Mouse (Mus musculus): ENCODE results near the gene Galr2. TPM values are rescaled to one million over a fixed set of nuclear protein-coding genes. Genes with fewer than 3 reads are reported as not detected.

The Galr2 gene
- polyA plus RNA-seq, 1 experiment from 2014 or later = 0.52 TPM

DNA sequence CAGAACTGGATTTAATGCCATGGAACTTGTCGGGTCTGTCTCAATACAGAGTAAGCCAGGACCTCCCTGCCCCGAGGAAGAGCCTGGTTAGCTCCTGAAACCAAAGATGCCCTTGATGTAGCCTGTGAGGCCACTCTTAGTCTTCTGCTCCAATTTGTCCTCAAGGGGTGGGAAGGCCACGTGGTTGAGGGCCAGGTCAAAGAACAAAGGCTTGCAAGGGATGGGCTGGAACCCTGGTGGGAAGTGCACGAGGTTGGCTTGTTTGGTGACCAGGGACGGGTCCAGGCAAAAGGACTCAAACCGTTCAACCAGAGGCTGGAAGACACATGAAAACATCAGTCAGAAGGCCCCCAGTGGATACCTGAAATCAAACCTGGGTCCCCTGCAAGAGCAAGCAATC, 35.1 kb upstream of the Galr2 start:
- H3K36me3 ChIP-seq (replicated peaks; ENCODE audit: control insufficient read depth, insufficient read depth, low read depth, low read length) = peaks cover 26% of the 10 kb centered on the region
- H3K4me1 ChIP-seq (ENCODE audit: control insufficient read depth, insufficient read depth, low read length) = no peaks in the 10 kb centered on the region
- no peak overlapping the region for H3K27ac ChIP-seq (replicated peaks; ENCODE audit: low read depth, low read length)
- ATAC-seq (replicated peaks; ENCODE audit: insufficient number of reproducible peaks, low FRiP score, low TSS enrichment, low read depth) (no peak), DNase-seq (ENCODE audit: low spot score) (no peak)
- no peak overlapping the region for H3K4me2 ChIP-seq (ENCODE audit: low read depth, low read length)
- no peaks in the 10 kb centered on the region for H3K27me3 ChIP-seq (ENCODE audit: control insufficient read depth, insufficient read depth, low read length)
- H3K9ac ChIP-seq (replicated peaks; ENCODE audit: low read length) = no peak overlapping the region
- H3K9me3 ChIP-seq (replicated peaks; ENCODE audit: control insufficient read depth, low read length) = no peaks in the 10 kb centered on the region
- WGBS = 77% methylated on average over 6 of the region's 6 CpGs
- H3K4me3 ChIP-seq (ENCODE audit: low read depth, low read length) = no peak overlapping the region

DNA sequence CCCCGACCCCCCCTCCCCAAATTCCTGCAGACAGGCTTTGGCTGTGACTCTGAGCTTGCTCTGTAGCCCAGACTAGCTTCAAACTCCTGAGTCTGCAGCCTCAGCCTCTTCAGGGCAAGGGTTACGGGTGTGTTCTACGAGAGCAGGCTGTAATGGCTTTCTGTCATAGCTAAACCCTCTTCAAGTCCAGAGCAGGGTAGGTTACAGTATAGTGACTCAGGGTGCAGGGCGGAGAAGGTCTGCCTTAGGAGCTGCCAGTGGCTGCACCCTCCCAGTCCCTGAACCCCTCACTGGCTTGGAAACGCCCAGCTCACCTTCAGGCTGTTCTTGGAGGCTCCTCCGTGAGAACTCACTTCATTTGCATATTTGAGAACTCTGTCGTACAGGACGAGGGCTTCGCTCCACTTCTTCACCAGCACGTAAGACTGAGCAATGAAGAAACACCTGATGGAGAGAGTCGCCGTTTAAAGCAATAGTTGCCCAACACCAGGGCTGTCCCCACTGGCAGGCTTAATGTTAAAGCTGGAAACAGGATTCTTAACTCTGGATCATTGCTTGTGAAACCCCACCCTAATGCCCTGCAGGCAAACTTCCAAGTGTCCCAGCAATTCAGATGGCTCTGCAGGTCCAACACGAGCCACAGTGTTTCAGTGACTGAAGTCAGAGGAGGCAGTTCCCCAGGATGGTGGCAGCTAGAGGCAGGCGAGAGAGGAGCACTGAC, 33.1 kb upstream of the Galr2 start:
- no peak overlapping the region for H3K9ac ChIP-seq (replicated peaks; ENCODE audit: low read length)
- H3K4me2 ChIP-seq (ENCODE audit: low read depth, low read length) = no peak overlapping the region
- no peak for DNase-seq (ENCODE audit: low spot score)
- H3K27me3 ChIP-seq (ENCODE audit: control insufficient read depth, insufficient read depth, low read length) = no peaks in the 10 kb centered on the region
- no peak overlapping the region for H3K4me3 ChIP-seq (ENCODE audit: low read depth, low read length)
- peaks cover 38% of the 10 kb centered on the region for H3K36me3 ChIP-seq (replicated peaks; ENCODE audit: control insufficient read depth, insufficient read depth, low read depth, low read length)
- no peaks in the 10 kb centered on the region for H3K9me3 ChIP-seq (replicated peaks; ENCODE audit: control insufficient read depth, low read length)
- H3K4me1 ChIP-seq (ENCODE audit: control insufficient read depth, insufficient read depth, low read length) = no peaks in the 10 kb centered on the region
- WGBS = 80% methylated on average over 14 of the region's 14 CpGs
- H3K27ac ChIP-seq (replicated peaks; ENCODE audit: low read depth, low read length) = no peak overlapping the region
- ATAC-seq (replicated peaks; ENCODE audit: insufficient number of reproducible peaks, low FRiP score, low TSS enrichment, low read depth) = no peak

DNA sequence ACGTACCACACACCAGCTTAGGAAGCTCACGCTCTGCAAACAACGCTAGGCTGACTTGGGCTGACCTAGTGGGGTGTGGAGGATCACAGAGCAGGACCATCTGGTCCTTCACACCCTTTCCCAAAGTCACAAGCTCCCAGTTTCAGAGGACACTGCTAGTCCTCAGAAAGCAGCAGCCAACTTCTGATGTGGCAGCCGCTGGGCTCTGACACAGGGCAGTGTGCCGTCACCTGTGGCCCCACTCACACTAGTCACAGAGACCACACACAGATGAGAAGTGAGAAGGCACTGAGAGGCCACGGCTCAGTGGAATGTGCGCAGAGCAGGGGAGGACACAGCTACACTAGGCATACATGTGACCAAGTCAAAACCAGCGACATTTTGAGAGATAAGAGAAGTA, 29.8 kb upstream of the Galr2 start:
- H3K4me2 ChIP-seq (ENCODE audit: low read depth, low read length) = no peak overlapping the region
- H3K27me3 ChIP-seq (ENCODE audit: control insufficient read depth, insufficient read depth, low read length) = no peaks in the 10 kb centered on the region
- H3K27ac ChIP-seq (replicated peaks; ENCODE audit: low read depth, low read length) = no peak overlapping the region
- H3K4me1 ChIP-seq (ENCODE audit: control insufficient read depth, insufficient read depth, low read length) = no peaks in the 10 kb centered on the region
- no peak overlapping the region for H3K4me3 ChIP-seq (ENCODE audit: low read depth, low read length)
- no peaks in the 10 kb centered on the region for H3K9me3 ChIP-seq (replicated peaks; ENCODE audit: control insufficient read depth, low read length)
- no peak for DNase-seq (ENCODE audit: low spot score)
- no peak overlapping the region for H3K9ac ChIP-seq (replicated peaks; ENCODE audit: low read length)
- ATAC-seq (replicated peaks; ENCODE audit: insufficient number of reproducible peaks, low FRiP score, low TSS enrichment, low read depth) = no peak
- H3K36me3 ChIP-seq (replicated peaks; ENCODE audit: control insufficient read depth, insufficient read depth, low read depth, low read length) = peaks cover 34% of the 10 kb centered on the region
- WGBS = 91% methylated on average over 8 of the region's 8 CpGs

DNA sequence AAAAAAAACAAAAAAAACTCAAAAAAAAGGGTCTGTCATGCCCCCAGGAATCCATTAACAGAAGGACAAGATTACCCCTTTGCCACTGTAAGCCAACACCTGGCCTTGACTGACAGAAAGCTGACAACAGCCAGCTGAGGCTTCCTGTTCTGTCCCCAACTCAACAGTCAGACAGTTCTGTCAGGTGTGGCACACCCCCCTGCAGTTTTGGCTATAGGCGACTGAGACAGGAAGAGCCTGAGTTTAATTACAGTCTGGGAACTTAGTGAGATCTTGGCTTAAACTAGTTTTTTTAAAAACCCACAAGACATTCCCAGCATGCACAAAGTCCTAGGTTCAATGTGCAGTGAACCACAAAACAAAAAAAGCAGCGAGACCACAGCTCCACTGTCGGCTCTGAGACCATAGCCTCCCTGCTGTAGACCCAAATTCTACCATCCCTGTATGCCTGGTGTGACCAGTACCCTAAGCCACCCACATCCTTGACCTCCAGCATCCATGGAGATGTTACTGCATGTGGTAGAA, 27.6 kb upstream of the Galr2 start:
- Histone ChIP-seq H3K27ac (replicated peaks; ENCODE audit: low read depth, low read length) (no peak overlapping the region), H3K9ac (replicated peaks; ENCODE audit: low read length) (no peak overlapping the region), H3K4me1 (ENCODE audit: control insufficient read depth, insufficient read depth, low read length) (no peaks in the 10 kb centered on the region), H3K27me3 (ENCODE audit: control insufficient read depth, insufficient read depth, low read length) (no peaks in the 10 kb centered on the region), H3K9me3 (replicated peaks; ENCODE audit: control insufficient read depth, low read length) (no peaks in the 10 kb centered on the region), H3K36me3 (replicated peaks; ENCODE audit: control insufficient read depth, insufficient read depth, low read depth, low read length) (peaks cover 25% of the 10 kb centered on the region), H3K4me2 (ENCODE audit: low read depth, low read length) (no peak overlapping the region), H3K4me3 (ENCODE audit: low read depth, low read length) (no peak overlapping the region)
- no peak for DNase-seq (ENCODE audit: low spot score)
- WGBS = 84% methylated on average over 3 of the region's 3 CpGs
- no peak for ATAC-seq (replicated peaks; ENCODE audit: insufficient number of reproducible peaks, low FRiP score, low TSS enrichment, low read depth)

DNA sequence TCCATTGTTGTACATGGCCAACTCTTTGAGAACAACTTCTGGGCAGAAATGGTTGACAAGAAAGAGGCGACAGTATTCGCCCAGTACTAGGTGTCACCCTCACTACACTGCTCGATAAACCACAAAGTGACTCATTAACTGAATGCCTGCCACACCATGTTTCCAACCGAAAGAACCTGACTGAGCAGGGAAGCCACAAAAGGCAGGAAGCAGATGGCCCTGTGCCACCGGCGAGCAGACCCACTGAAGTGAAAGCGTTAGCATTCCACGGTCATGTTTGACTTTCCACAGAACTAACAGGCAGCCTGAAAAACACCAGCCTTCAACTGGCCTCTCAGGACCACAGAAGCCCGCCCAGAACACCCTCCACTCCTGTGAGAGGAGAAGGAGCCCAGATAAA, 26.1 kb upstream of the Galr2 start:
- H3K27me3 ChIP-seq (ENCODE audit: control insufficient read depth, insufficient read depth, low read length) = no peaks in the 10 kb centered on the region
- H3K9me3 ChIP-seq (replicated peaks; ENCODE audit: control insufficient read depth, low read length) = no peaks in the 10 kb centered on the region
- no peak overlapping the region for H3K4me3 ChIP-seq (ENCODE audit: low read depth, low read length)
- ATAC-seq (replicated peaks; ENCODE audit: insufficient number of reproducible peaks, low FRiP score, low TSS enrichment, low read depth) = no peak
- H3K4me1 ChIP-seq (ENCODE audit: control insufficient read depth, insufficient read depth, low read length) = no peaks in the 10 kb centered on the region
- no peak for DNase-seq (ENCODE audit: low spot score)
- 93% methylated on average over 9 of the region's 9 CpGs for WGBS
- no peak overlapping the region for H3K9ac ChIP-seq (replicated peaks; ENCODE audit: low read length)
- no peak overlapping the region for H3K27ac ChIP-seq (replicated peaks; ENCODE audit: low read depth, low read length)
- H3K4me2 ChIP-seq (ENCODE audit: low read depth, low read length) = no peak overlapping the region
- H3K36me3 ChIP-seq (replicated peaks; ENCODE audit: control insufficient read depth, insufficient read depth, low read depth, low read length) = peaks cover 29% of the 10 kb centered on the region

DNA sequence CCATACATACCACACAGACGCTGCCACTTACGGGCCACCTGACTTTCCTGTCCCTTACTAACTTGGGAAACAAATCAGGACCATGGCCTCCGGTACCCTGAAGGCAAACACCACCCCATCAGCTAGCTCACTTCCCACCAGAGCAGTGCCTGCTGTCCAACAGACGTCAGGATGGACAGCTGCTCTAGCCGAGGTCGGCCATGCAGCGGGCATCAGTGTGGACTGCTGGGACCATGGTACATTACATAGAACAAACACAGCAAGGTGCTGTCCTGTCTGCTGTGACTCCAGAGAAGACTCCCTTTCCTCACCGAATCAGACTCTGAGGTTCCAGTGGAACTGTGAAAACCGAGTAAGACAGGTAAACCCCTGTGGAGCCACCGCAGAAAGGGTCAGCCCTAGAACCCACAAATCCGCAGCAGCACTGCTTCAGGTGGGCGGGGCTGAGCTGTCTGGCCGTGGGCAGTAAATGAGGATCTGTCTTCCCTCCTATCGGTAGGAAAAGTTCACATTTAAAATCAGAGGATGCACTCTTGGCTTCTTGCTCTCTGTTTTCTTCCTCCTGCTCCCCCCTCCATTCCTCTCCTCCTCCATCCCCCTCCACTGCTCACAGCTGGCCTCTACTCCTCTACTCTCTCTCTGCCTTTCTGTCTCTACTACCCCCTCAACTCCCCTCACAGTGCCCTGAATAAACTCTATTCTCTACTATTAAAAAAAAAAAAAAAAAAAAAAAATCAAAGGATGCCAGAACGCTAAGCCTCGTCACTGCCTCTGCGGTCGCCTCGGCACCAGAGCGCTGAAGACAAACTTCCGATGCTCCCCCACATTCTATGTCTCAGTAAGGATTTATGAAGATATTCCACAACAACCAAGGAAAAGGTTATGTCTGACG, 25.4 kb upstream of the Galr2 start:
- ATAC-seq (replicated peaks; ENCODE audit: insufficient number of reproducible peaks, low FRiP score, low TSS enrichment, low read depth) = no peak
- no peak overlapping the region for H3K27ac ChIP-seq (replicated peaks; ENCODE audit: low read depth, low read length)
- H3K36me3 ChIP-seq (replicated peaks; ENCODE audit: control insufficient read depth, insufficient read depth, low read depth, low read length) = peaks cover 30% of the 10 kb centered on the region

DNA sequence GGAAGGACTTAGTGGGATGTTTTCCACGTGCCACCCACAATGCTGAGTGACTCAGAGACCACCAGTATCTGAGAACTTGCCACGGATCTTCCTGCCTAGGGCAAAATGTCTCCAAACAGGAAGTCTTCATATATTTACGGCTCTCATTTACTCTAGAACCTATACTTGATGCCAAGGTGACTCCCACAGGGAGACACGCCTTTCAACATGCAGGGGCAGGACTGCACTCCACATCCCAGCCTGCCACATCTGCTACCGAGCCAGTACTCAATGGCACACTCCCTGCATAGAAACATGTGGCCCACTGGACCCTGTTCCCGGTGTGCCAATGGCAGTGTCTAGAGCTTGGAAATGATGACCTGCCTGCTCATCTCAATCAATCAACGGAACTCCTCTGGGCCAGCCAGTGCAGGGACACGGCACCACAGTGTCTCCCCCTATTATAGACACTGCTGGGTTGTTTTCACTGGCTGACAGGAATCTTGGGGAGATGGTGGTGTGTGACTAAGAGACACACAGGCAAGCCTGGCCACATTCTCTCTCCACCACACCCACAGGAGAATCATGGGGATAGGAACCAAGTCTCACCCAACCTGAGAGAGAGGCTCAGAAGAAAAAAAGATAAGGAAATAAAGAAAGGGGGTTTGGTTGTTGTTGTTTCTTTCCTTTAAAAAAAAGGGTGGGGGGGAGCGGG, 24.6 kb upstream of the Galr2 start:
- H3K4me2 ChIP-seq (ENCODE audit: low read depth, low read length) = no peak overlapping the region
- 87% methylated on average over 9 of the region's 9 CpGs for WGBS

More for the DNA sequence above, 25.4 kb upstream of the Galr2 start:
- 88% methylated on average over 22 of the region's 22 CpGs for WGBS
- Histone ChIP-seq H3K4me3 (ENCODE audit: low read depth, low read length) (no peak overlapping the region), H3K9me3 (replicated peaks; ENCODE audit: control insufficient read depth, low read length) (no peaks in the 10 kb centered on the region), H3K4me1 (ENCODE audit: control insufficient read depth, insufficient read depth, low read length) (no peaks in the 10 kb centered on the region), H3K4me2 (ENCODE audit: low read depth, low read length) (no peak overlapping the region), H3K27me3 (ENCODE audit: control insufficient read depth, insufficient read depth, low read length) (no peaks in the 10 kb centered on the region), H3K9ac (replicated peaks; ENCODE audit: low read length) (no peak overlapping the region)
- no peak for DNase-seq (ENCODE audit: low spot score)

More for the DNA sequence above, 24.6 kb upstream of the Galr2 start:
- H3K9me3 ChIP-seq (replicated peaks; ENCODE audit: control insufficient read depth, low read length) = no peaks in the 10 kb centered on the region
- no peak for DNase-seq (ENCODE audit: low spot score)
- peaks cover 26% of the 10 kb centered on the region for H3K36me3 ChIP-seq (replicated peaks; ENCODE audit: control insufficient read depth, insufficient read depth, low read depth, low read length)
- H3K27me3 ChIP-seq (ENCODE audit: control insufficient read depth, insufficient read depth, low read length) = no peaks in the 10 kb centered on the region
- no peaks in the 10 kb centered on the region for H3K4me1 ChIP-seq (ENCODE audit: control insufficient read depth, insufficient read depth, low read length)
- no peak overlapping the region for H3K4me3 ChIP-seq (ENCODE audit: low read depth, low read length)
- no peak for ATAC-seq (replicated peaks; ENCODE audit: insufficient number of reproducible peaks, low FRiP score, low TSS enrichment, low read depth)
- H3K9ac ChIP-seq (replicated peaks; ENCODE audit: low read length) = no peak overlapping the region
- no peak overlapping the region for H3K27ac ChIP-seq (replicated peaks; ENCODE audit: low read depth, low read length)

Measured in embryonic facial prominence, embryonic 11.5 days (tissue).